Mouse (Mus musculus): ENCODE results near the gene Spryd7.

Gene Spryd7

GRCm38 (mm10) chr14:61536631-61537264 is 19.9 kb downstream of the Spryd7 start:
- no peak for DNase-seq (ENCODE audit: low spot score in 2 of 2)

GRCm38 (mm10) chr14:61535811-61536210 is 20.9 kb downstream of the Spryd7 start:
- DNase-seq (ENCODE audit: low spot score in 2 of 2), result no peak

- DNase-seq (ENCODE audit: low spot score in 2 of 2), result no peak
These were observed 25.7 kb downstream of the Spryd7 start for GRCm38 (mm10) chr14:61530966-61531365.

- no peak for DNase-seq (ENCODE audit: low spot score in 2 of 2)
These were observed 26.3 kb downstream of the Spryd7 start for GRCm38 (mm10) chr14:61530396-61530795.

- peak in 1 of 2 experiments; percentile 2 for DNase-seq (ENCODE audit: low spot score in 2 of 2)
These were observed 27.2 kb downstream of the Spryd7 start for GRCm38 (mm10) chr14:61529533-61529932.

GRCm38 (mm10) chr14:61526006-61526405 is 30.7 kb downstream of the Spryd7 start:
- no peak for DNase-seq (ENCODE audit: low spot score in 2 of 2)

GRCm38 (mm10) chr14:61523821-61524220 is 32.9 kb downstream of the Spryd7 start:
- DNase-seq (ENCODE audit: low spot score in 2 of 2), result no peak

GRCm38 (mm10) chr14:61518659-61519480 is 37.8 kb downstream of the Spryd7 start:
- peak; percentile 44 to 53 for DNase-seq (ENCODE audit: low spot score in 2 of 2)

GRCm38 (mm10) chr14:61516471-61517426 is 39.9 kb downstream of the Spryd7 start:
- no peak for DNase-seq (ENCODE audit: low spot score in 2 of 2)

GRCm38 (mm10) chr14:61511494-61511893 is 45.2 kb downstream of the Spryd7 start:
- no peak for DNase-seq (ENCODE audit: low spot score in 2 of 2)

- DNase-seq (ENCODE audit: low spot score in 2 of 2), result peak; percentile 62 to 65
These were observed 58.8 kb downstream of the Spryd7 start for GRCm38 (mm10) chr14:61497716-61498490.

- DNase-seq (ENCODE audit: low spot score in 2 of 2), result peak; percentile 18 to 24
These were observed 63.1 kb downstream of the Spryd7 start for GRCm38 (mm10) chr14:61493511-61494135.
